Mouse (Mus musculus): ENCODE results near the gene Arhgef9. TPM values are rescaled to one million over a fixed set of nuclear protein-coding genes. Genes with fewer than 3 reads are reported as not detected.

Gene Arhgef9
- total and polyA plus RNA-seq, 3 experiments, result 0.58 to 0.73 (median 0.64) TPM

DNA sequence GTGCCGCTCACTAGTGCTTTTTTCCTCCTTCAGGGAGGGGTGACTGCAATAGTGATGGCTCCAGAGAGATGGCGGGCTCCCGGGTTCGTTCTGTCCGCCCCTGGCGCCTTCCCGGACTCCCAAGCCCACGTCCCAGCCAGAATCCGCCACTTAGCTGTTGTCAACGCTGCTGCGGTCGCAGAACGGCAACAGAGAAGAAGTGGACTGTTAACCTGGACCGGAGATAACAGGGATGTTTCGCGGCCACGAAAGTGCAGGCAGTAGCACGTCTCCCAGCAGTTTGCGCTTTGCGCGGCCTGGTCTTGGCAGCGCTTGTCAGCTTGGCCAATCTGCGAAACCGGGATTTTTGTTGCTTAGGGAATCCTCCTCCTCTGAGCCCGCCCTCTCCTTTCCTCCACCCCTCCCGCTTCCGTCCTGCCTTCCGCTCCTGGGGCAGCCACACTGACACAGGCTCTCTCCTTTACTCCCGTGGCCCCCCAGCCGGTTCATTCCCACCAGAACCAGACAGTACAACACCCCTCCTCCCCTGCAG is 170.2 kb downstream of the Arhgef9 start, which contains the start of gene Spin4:
Spin4 (minus strand) TSS at position 322 of the 532 bp plus-strand sequence.
- peak within 1 kb of the TSS; percentile 58; the same call in 1 of the 2 replicates for H3K27ac ChIP-seq (ENCODE audit: insufficient read depth, low read depth)
- in situ Hi-C loops (cut with MboI; ENCODE audit: low pct_ligation_motif_present, low pct_unique_long_range_greater_than_20kb, low sequenced_read_pairs), result no loop called here
- H3K9ac ChIP-seq (ENCODE audit: insufficient read depth, low read depth), result peak within 1 kb of the TSS; percentile 71
- H3K9me3 ChIP-seq (replicated peaks; ENCODE audit: low read length), result no peaks in the 10 kb centered on the region
- no peaks in the 10 kb centered on the region for H3K79me2 ChIP-seq (replicated peaks; ENCODE audit: control insufficient read depth, extremely low read depth, insufficient read depth, poor library complexity, severe bottlenecking)
- DNase-seq (ENCODE audit: extremely low read depth), result peak; percentile 35
- no peaks in the 10 kb centered on the region for H3K27me3 ChIP-seq (replicated peaks)
- dilution Hi-C loops (cut with MboI; ENCODE audit: extremely low pct_ligation_motif_present, extremely low pct_unique_long_range_greater_than_20kb, low sequenced_read_pairs), result no loop called here
- peak within 1 kb of the TSS; percentile 54 to 95 (median 60) for H3K4me3 ChIP-seq (replicated peaks in 1 of 3; ENCODE audit: low read depth in 2 of 3, low read length in 2 of 3, poor library complexity in 1 of 3)
- H3K36me3 ChIP-seq (replicated peaks in 1 of 2; ENCODE audit: control insufficient read depth in 1 of 2, insufficient read depth in 1 of 2, low read length in 1 of 2), result no peaks in the 10 kb centered on the region
- peak within 1 kb of the TSS; percentile 17 for H3K4me2 ChIP-seq (ENCODE audit: insufficient read depth, low read depth, poor library complexity, severe bottlenecking)
- TF ChIP-seq TBP (conservative IDR thresholded peaks at IDR 0.05; ENCODE audit: low read depth, low read length), result 0 out of 2 replicates have a peak, but pooled peaks have one; percentile 24
- no peak for TF ChIP-seq ZNF384 (IDR thresholded peaks at IDR 0.05; ENCODE audit: low read depth, low read length)
- peak; percentile 50; the same call in 1 of the 2 replicates for TF ChIP-seq POLR2A (IDR thresholded peaks at IDR 0.05; ENCODE audit: low read depth, low read length)
- no peaks in the 10 kb centered on the region for H3K4me1 ChIP-seq (ENCODE audit: control insufficient read depth in 1 of 2, insufficient read depth in 2 of 2)

DNA sequence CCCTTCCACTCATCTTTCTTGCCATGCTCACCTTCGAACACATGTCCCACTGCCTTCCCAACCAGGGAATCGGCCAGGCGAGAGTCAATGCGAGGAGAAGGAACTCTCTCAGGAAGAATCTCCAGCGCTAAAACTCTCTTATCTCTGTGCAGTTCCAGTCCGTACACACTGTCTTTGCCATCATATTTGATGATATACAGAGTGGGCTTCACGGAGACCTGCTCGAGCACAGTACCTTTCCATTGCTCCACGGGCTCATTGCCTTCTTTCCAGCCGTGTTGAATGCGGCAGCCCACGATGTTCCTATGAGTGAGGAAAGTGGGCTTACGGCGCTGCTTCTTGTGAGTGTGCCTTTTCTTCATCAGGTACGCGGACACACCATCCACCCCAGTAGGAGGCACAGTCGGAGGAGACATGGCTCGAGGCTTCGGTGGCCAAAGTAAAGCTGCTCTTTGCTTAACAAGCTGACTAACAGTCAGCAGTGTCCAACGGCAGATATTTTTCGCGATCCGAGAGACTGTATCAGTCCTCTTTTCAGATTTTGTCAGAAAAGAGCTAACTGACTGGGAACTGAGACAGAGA is 170.8 kb downstream of the Arhgef9 start:
- DNase-seq (ENCODE audit: extremely low read depth), result peak; percentile 15
- Histone ChIP-seq H3K4me1 (ENCODE audit: control insufficient read depth in 1 of 2, insufficient read depth in 2 of 2) (no peaks in the 10 kb centered on the region), H3K79me2 (replicated peaks; ENCODE audit: control insufficient read depth, extremely low read depth, insufficient read depth, poor library complexity, severe bottlenecking) (no peaks in the 10 kb centered on the region), H3K4me2 (ENCODE audit: insufficient read depth, low read depth, poor library complexity, severe bottlenecking) (peak overlapping the region; percentile 17; the same call in 1 of the 2 replicates), H3K36me3 (replicated peaks in 1 of 2; ENCODE audit: control insufficient read depth in 1 of 2, insufficient read depth in 1 of 2, low read length in 1 of 2) (no peaks in the 10 kb centered on the region), H3K27ac (ENCODE audit: insufficient read depth, low read depth) (peak overlapping the region; percentile 58; the same call in 1 of the 2 replicates), H3K27me3 (replicated peaks) (no peaks in the 10 kb centered on the region), H3K9ac (ENCODE audit: insufficient read depth, low read depth) (peak overlapping the region; percentile 71), H3K9me3 (replicated peaks; ENCODE audit: low read length) (no peaks in the 10 kb centered on the region), H3K4me3 (replicated peaks in 1 of 3; ENCODE audit: low read depth in 2 of 3, low read length in 2 of 3, poor library complexity in 1 of 3) (peak overlapping the region; percentile 54 to 95 (median 60))
- no peak for TF ChIP-seq MAZ (IDR thresholded peaks at IDR 0.05; ENCODE audit: low read depth, low read length)
- in situ Hi-C loops (cut with MboI; ENCODE audit: low pct_ligation_motif_present, low pct_unique_long_range_greater_than_20kb, low sequenced_read_pairs), result no loop called here
- dilution Hi-C loops (cut with MboI; ENCODE audit: extremely low pct_ligation_motif_present, extremely low pct_unique_long_range_greater_than_20kb, low sequenced_read_pairs), result no loop called here

DNA sequence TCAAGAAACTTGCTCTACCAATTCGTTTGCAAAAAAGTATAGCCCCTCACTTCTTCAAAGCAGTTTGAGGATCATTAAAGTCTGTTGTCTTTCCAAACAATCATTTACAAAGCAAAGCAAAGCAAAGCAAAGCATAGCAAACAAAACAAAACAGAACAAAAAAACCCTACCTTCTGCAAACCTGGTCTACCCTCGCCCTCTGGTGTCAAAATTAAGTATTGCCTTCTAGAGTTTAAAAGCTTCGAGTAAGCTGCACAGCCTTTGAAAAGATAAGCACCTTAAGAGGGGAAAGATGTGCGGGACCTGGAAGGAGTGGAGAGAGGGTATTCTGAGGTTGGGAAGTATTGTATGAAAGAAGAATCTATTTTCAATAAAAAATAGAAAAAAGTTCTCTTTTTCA is 184.6 kb downstream of the Arhgef9 start:
- no peaks in the 10 kb centered on the region for H3K4me1 ChIP-seq (ENCODE audit: control insufficient read depth in 1 of 2, insufficient read depth in 2 of 2)
- H3K4me2 ChIP-seq (ENCODE audit: insufficient read depth, low read depth, poor library complexity, severe bottlenecking), result no peak overlapping the region
- DNase-seq (ENCODE audit: extremely low read depth), result peak; percentile 47
- no peaks in the 10 kb centered on the region for H3K79me2 ChIP-seq (replicated peaks; ENCODE audit: control insufficient read depth, extremely low read depth, insufficient read depth, poor library complexity, severe bottlenecking)
- no peaks in the 10 kb centered on the region for H3K36me3 ChIP-seq (replicated peaks in 1 of 2; ENCODE audit: control insufficient read depth in 1 of 2, insufficient read depth in 1 of 2, low read length in 1 of 2)
- TF ChIP-seq ELF1 (IDR thresholded peaks at IDR 0.05; ENCODE audit: low read depth, low read length) (no peak), POLR2AphosphoS2 (IDR thresholded peaks at IDR 0.05; ENCODE audit: low read depth, low read length) (no peak), ZC3H11A (IDR thresholded peaks at IDR 0.05; ENCODE audit: low read depth, low read length) (peak; percentile 90), CTCF (conservative IDR thresholded peaks at IDR 0.05 in 1 of 2, IDR thresholded peaks at IDR 0.05 in 1 of 2; ENCODE audit: low read depth in 2 of 2, low read length in 2 of 2) (peak in 1 of 2 experiments; percentile 85; a peak in 2 of 4 replicates), BHLHE40 (IDR thresholded peaks at IDR 0.05; ENCODE audit: low read depth, low read length) (no peak), IRF4 (IDR thresholded peaks at IDR 0.05; ENCODE audit: low read depth, low read length) (no peak), JUND (conservative IDR thresholded peaks at IDR 0.05; ENCODE audit: low read depth, low read length) (0 out of 2 replicates have a peak, but pooled peaks have one; percentile 24), ZNF384 (IDR thresholded peaks at IDR 0.05; ENCODE audit: low read depth, low read length) (peak; percentile 56), TCF12 (IDR thresholded peaks at IDR 0.05; ENCODE audit: low read depth, low read length) (no peak), NRF1 (IDR thresholded peaks at IDR 0.05; ENCODE audit: low read depth, low read length) (no peak), NELFE (IDR thresholded peaks at IDR 0.05; ENCODE audit: low read depth, low read length) (no peak), ZMIZ1 (IDR thresholded peaks at IDR 0.05; ENCODE audit: low read depth, low read length) (no peak), RAD21 (IDR thresholded peaks at IDR 0.05; ENCODE audit: low read depth, low read length) (peak; percentile 87), SMC3 (IDR thresholded peaks at IDR 0.05; ENCODE audit: low read depth, low read length) (peak; percentile 89), POLR2A (IDR thresholded peaks at IDR 0.05; ENCODE audit: low read depth, low read length) (no peak), USF1 (IDR thresholded peaks at IDR 0.05; ENCODE audit: low read depth, low read length) (no peak), CHD1 (IDR thresholded peaks at IDR 0.05; ENCODE audit: low read depth, low read length) (no peak)
- no peaks in the 10 kb centered on the region for H3K9me3 ChIP-seq (replicated peaks; ENCODE audit: low read length)
- H3K27me3 ChIP-seq (replicated peaks), result no peaks in the 10 kb centered on the region
- in situ Hi-C loops (cut with MboI; ENCODE audit: low pct_ligation_motif_present, low pct_unique_long_range_greater_than_20kb, low sequenced_read_pairs) (no loop called here), dilution Hi-C loops (cut with MboI; ENCODE audit: extremely low pct_ligation_motif_present, extremely low pct_unique_long_range_greater_than_20kb, low sequenced_read_pairs) (no loop called here)
- H3K27ac ChIP-seq (ENCODE audit: insufficient read depth, low read depth), result no peak overlapping the region
- no peak overlapping the region for H3K9ac ChIP-seq (ENCODE audit: insufficient read depth, low read depth)
- H3K4me3 ChIP-seq (replicated peaks in 1 of 3; ENCODE audit: low read depth in 2 of 3, low read length in 2 of 3, poor library complexity in 1 of 3), result no peak overlapping the region

Measured in CH12.LX (cell line).